Mouse (Mus musculus): ENCODE results near the gene Gm21440. TPM values are rescaled to one million over a fixed set of nuclear protein-coding genes. Genes with fewer than 3 reads are reported as not detected.
"Not testable (repeated sequence)": the region's sequence is repeated elsewhere in the genome, so short reads cannot be mapped to it uniquely, and the experiment has no call there.

Gene Gm21440
- not detected for total RNA-seq (2021)

DNA sequence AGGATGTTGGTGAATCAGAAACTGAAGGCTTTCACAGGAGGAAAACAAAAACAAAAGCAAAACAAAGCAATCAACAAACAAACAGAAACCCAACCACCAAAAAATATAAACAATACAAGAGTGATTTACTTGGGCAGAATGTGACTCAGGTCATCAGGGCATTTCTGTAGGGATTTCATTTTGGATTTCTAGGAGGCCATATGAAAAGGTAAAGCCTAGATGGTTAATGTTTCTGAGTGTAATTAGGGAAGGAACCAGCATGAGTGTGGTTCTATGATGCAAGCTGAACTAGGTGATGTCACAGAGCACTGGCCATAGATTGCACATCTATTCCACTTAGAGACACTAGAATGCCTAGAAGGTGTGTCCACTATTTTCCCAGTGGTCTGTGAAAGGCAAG is at the start of gene Gm21440, which contains the start of gene Gm21454:
Gene Gm21440, plus strand, starts transcription at position 301 of the 400 bp plus-strand sequence.
Gene Gm21454, plus strand, starts transcription at position 352 of the 400 bp plus-strand sequence.
- DNase-seq; intact Hi-C loops (cut with DNase I): not testable (repeated sequence)

DNA sequence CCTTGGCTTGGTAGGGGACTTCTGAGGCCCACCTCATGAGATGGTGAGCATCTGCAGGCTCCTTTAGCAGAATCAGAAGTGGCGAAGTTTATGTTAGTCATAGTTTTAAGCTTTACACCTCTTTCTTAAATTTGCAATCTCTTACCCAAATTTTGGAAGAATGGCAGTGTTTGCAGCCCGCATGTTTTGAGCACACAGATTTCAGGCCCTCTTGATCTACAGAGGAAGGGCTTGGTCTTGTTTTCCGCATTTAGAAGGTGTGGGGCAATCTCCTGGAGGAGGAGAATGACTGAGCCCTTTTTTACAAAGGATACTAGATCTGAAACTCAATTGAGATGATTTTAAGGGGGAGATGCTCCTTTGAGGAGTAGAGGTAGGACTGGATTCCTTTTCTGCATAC is 28.4 kb upstream of the Gm21440 start, which contains the start of gene Gm21828:
Gene Gm21828, minus strand, starts transcription at position 101 of the 400 bp plus-strand sequence.
- intact Hi-C loops (cut with DNase I); DNase-seq: not testable (repeated sequence)

Other genes starting within 250 kb of the Gm21440 start
- not detected for gene Gm20807, start 209.5 kb upstream of the Gm21440 start, total RNA-seq (2021)
- gene Gm21891, start 118.9 kb upstream of the Gm21440 start, total RNA-seq (2021) = not detected
- gene Gm21425, start 90.4 kb upstream of the Gm21440 start, total RNA-seq (2021) = not detected
- not detected for gene Gm21828, start 28.5 kb upstream of the Gm21440 start, total RNA-seq (2021)
- not detected for gene Gm21454, start 51 bp downstream of the Gm21440 start, total RNA-seq (2021)
- gene Gm21725, start 96.7 kb downstream of the Gm21440 start, total RNA-seq (2021) = not detected
- not detected for gene Gm21866, start 213.2 kb downstream of the Gm21440 start, total RNA-seq (2021)
- gene Gm20773, start 241.6 kb downstream of the Gm21440 start, total RNA-seq (2021) = not detected

Measured in heart, postnatal 36 days (tissue).